Mouse (Mus musculus) gonadal fat pad, adult 2 months (tissue): ENCODE measurements around the gene Lama4. TPM values are rescaled to one million over a fixed set of nuclear protein-coding genes. Genes with fewer than 3 reads are reported as not detected.

Experiments used
- DNase-seq: peaks from one replicate; pipeline ENCODE4 v3.0.0-alpha.2; 2012; ENCODE audit warnings: low read depth
- polyA plus RNA-seq: library from polyadenylated mRNA; depleted of rRNA; stranded (reverse); fragments of >200 nt; gene quantifications from 2 replicates; pipeline ENCODE4 v1.2.3, GENCODE M21; 2012; rRNA removed

The Lama4 gene
- polyA plus RNA-seq, 1 experiment, result 63.2 TPM

DNA sequence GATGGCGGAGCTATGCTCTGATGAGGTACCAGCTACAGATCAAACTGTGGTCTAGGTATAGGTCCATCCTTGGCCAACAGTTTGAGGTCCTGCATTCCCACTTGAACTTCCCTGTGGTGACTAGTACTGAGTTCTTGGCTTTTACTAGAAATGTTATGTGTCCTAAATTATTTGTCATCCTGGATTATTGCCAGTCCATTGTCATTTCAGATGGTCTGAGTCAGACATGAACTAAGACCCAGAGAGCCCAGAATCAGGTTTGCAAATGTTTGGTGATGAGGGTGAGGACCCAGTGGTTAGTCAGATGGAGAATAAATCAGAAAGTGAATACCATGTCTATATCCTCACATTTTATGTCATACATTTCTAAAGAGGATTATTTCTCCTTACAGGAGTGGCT, 192.0 kb downstream of the Lama4 start:
- DNase-seq, result no peak

DNA sequence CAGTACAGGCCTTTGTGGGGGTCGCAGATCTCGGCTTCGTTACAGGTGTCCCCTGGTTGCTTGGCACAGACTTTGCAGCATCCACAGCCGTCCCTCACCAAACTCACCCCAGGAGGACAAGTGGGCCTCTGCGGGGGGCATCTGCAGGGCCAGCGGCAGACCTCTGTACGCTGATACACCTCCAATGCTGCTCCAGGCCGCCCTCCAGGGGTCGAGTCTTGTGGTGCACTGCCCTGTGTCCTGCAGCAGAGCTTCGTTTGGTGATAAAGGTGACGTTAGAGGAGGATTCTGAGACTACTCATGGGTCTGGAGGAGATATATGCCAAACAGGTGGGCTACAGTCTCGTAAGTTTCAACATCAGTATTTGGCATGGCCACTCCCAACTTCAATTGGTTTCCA, 193.0 kb downstream of the Lama4 start:
- no peak for DNase-seq

Other genes starting within 250 kb of the Lama4 start
- not detected in 2 replicates for gene Rfpl4b, start 143.7 kb upstream of the Lama4 start, polyA plus RNA-seq
- 9.1 and 10.4 TPM in 2 replicates for gene Fam229b, start 168.4 kb downstream of the Lama4 start, polyA plus RNA-seq
- gene Tube1, start 168.5 kb downstream of the Lama4 start, polyA plus RNA-seq, result 1.6 and 1.7 TPM in 2 replicates
- not detected in 2 replicates for gene Ccn6, start 198.3 kb downstream of the Lama4 start, polyA plus RNA-seq